Mouse (Mus musculus): ENCODE data around the gene Mcm7. TPM values are rescaled to one million over a fixed set of nuclear protein-coding genes. Genes with fewer than 3 reads are reported as not detected.

Mcm7 gene
- polyA plus RNA-seq, 1 experiment from 2014 or later: 36.2 TPM

- H3K4me1 ChIP-seq (ENCODE audit: insufficient read depth, low read depth, low read length): peaks cover 3% of the 10 kb centered on the region; the same call in 1 of the 2 replicates
- no peaks in the 10 kb centered on the region for H3K36me3 ChIP-seq (ENCODE audit: insufficient read depth, low read length)
- H3K4me3 ChIP-seq (ENCODE audit: low read depth, low read length): peak within 1 kb of the TSS; percentile 67
- DNase-seq (ENCODE audit: low spot score): peak; percentile 97
- H3K27me3 ChIP-seq (replicated peaks; ENCODE audit: insufficient read depth, low read length): no peaks in the 10 kb centered on the region
- no peaks in the 10 kb centered on the region for H3K9me3 ChIP-seq (ENCODE audit: low read length)
- peak within 1 kb of the TSS; percentile 95 for H3K27ac ChIP-seq (ENCODE audit: low read length)
- peak within 1 kb of the TSS; percentile 81 for H3K9ac ChIP-seq (replicated peaks; ENCODE audit: low read depth)
- H3K4me2 ChIP-seq (replicated peaks; ENCODE audit: low read depth, low read length): peak within 1 kb of the TSS; percentile 69
- TF ChIP-seq EP300 (IDR thresholded peaks at IDR 0.05) (peak; percentile 69), CTCF (IDR thresholded peaks at IDR 0.05) (peak; percentile 46)
- WGBS: 6% methylated on average over 37 of the region's 38 CpGs
- peak; percentile 99 for ATAC-seq
Measured at GRCm38 (mm10) chr5:138116255-138117198, 55.7 kb downstream of the Mcm7 start, which contains the start of gene Zscan21. TSS of gene Zscan21 (plus strand) at chr5:138116903.

MicroRNAs encoded within 50 kb of the gene (microRNA counts, 519-probe panel; counts per million panel counts)
- microRNA mmu-miR-106b: 5,446 counts per million, percentile 70 among the panel's probes with 10 or more counts
- 6,410 counts per million, percentile 86 among the panel's probes with 10 or more counts for microRNA mmu-miR-25
- 5,255 counts per million, percentile 63 among the panel's probes with 10 or more counts for microRNA mmu-miR-93

Small RNAs within 50 kb of the gene (microRNA-seq; reads per million reads assigned to microRNA genes)
- gene Mir106b: 4,584 reads per million, percentile 89 among the genes with 10 or more reads in this experiment
- gene Mir25: 655 reads per million, percentile 71 among the genes with 10 or more reads in this experiment
- 3,728 reads per million, percentile 88 among the genes with 10 or more reads in this experiment for gene Mir93

Other genes with a start within 250 kb of the Mcm7 start
- gene Gjc3, start 209.3 kb downstream of the Mcm7 start, polyA plus RNA-seq (2015; fragmentation: Nextera tagmentation; extraction: Ambion mirVana): not detected in 2 replicates
- 0.20 and 0.82 TPM in 2 replicates for gene Azgp1, start 190.9 kb downstream of the Mcm7 start, polyA plus RNA-seq (2015; fragmentation: Nextera tagmentation; extraction: Ambion mirVana)
- not detected in 2 replicates for gene Smok3a, start 151.2 kb downstream of the Mcm7 start, polyA plus RNA-seq (2015; fragmentation: Nextera tagmentation; extraction: Ambion mirVana)
- not detected in 2 replicates for gene Smok3b, start 151.0 kb downstream of the Mcm7 start, polyA plus RNA-seq (2015; fragmentation: Nextera tagmentation; extraction: Ambion mirVana)
- not detected in 2 replicates for gene Smok3c, start 119.2 kb downstream of the Mcm7 start, polyA plus RNA-seq (2015; fragmentation: Nextera tagmentation; extraction: Ambion mirVana)
- gene Zkscan1, start 87.3 kb downstream of the Mcm7 start, polyA plus RNA-seq (2015; fragmentation: Nextera tagmentation; extraction: Ambion mirVana): 8.1 and 8.2 TPM in 2 replicates
- gene Zscan21, start 55.5 kb downstream of the Mcm7 start, polyA plus RNA-seq (2015; fragmentation: Nextera tagmentation; extraction: Ambion mirVana): 32.1 and 35.1 TPM in 2 replicates
- gene Zfp113, start 16.7 kb downstream of the Mcm7 start, polyA plus RNA-seq (2015; fragmentation: Nextera tagmentation; extraction: Ambion mirVana): 11.4 and 12.3 TPM in 2 replicates
- gene Cops6, start 11.4 kb downstream of the Mcm7 start, polyA plus RNA-seq (2015; fragmentation: Nextera tagmentation; extraction: Ambion mirVana): 173 TPM in 2 replicates
- 10.9 and 11.1 TPM in 2 replicates for gene Ap4m1, start 420 bp downstream of the Mcm7 start, polyA plus RNA-seq (2015; fragmentation: Nextera tagmentation; extraction: Ambion mirVana)
- 37.5 and 41.1 TPM in 2 replicates for gene Taf6, start 15.0 kb upstream of the Mcm7 start, polyA plus RNA-seq (2015; fragmentation: Nextera tagmentation; extraction: Ambion mirVana)
- gene Cnpy4, start 15.1 kb upstream of the Mcm7 start, polyA plus RNA-seq (2015; fragmentation: Nextera tagmentation; extraction: Ambion mirVana): 24.2 and 26.3 TPM in 2 replicates
- 6.3 and 6.7 TPM in 2 replicates for gene Mblac1, start 21.9 kb upstream of the Mcm7 start, polyA plus RNA-seq (2015; fragmentation: Nextera tagmentation; extraction: Ambion mirVana)
- 0.05 and 0.11 TPM in 2 replicates for gene Nxpe5, start 53.5 kb upstream of the Mcm7 start, polyA plus RNA-seq (2015; fragmentation: Nextera tagmentation; extraction: Ambion mirVana)
- gene Lamtor4, start 83.1 kb upstream of the Mcm7 start, polyA plus RNA-seq (2015; fragmentation: Nextera tagmentation; extraction: Ambion mirVana): 73.5 and 75.6 TPM in 2 replicates
- gene BC037034, start 91.6 kb upstream of the Mcm7 start, polyA plus RNA-seq (2015; fragmentation: Nextera tagmentation; extraction: Ambion mirVana): 2.9 and 3.2 TPM in 2 replicates
- 0.84 and 1.2 TPM in 2 replicates for gene Gal3st4, start 100.4 kb upstream of the Mcm7 start, polyA plus RNA-seq (2015; fragmentation: Nextera tagmentation; extraction: Ambion mirVana)
- gene Gm43720, start 107.5 kb upstream of the Mcm7 start, polyA plus RNA-seq (2015; fragmentation: Nextera tagmentation; extraction: Ambion mirVana): 0.02 and 0.11 TPM in 2 replicates
- 2.0 and 2.7 TPM in 2 replicates for gene Gpc2, start 107.6 kb upstream of the Mcm7 start, polyA plus RNA-seq (2015; fragmentation: Nextera tagmentation; extraction: Ambion mirVana)
- gene Stag3, start 107.8 kb upstream of the Mcm7 start, polyA plus RNA-seq (2015; fragmentation: Nextera tagmentation; extraction: Ambion mirVana): 0.20 and 0.37 TPM in 2 replicates
- 0.17 TPM in 1 of 2 replicates, not detected in the other for gene Pvrig, start 169.5 kb upstream of the Mcm7 start, polyA plus RNA-seq (2015; fragmentation: Nextera tagmentation; extraction: Ambion mirVana)

Measured in lung, postnatal 0 days (tissue).